Mouse (Mus musculus) forebrain, embryonic 15.5 days (tissue): Measurements from ENCODE around the gene Dip2c. TPM values are rescaled to one million over a fixed set of nuclear protein-coding genes. Genes with fewer than 3 reads are reported as not detected.

Source experiments
- ATAC-seq: fragments of 200-750 bp; cut with Nextera tagmentation; replicated peaks from 2 replicates; pipeline ENCODE4 v1.8.0; 2017; ENCODE audit warnings: mild to moderate bottlenecking, moderate TSS enrichment, moderate library complexity
- H3K27ac ChIP-seq: fragments of 300-500 bp; sonication (generic); replicated peaks from 2 replicates; pipeline ENCODE4 v1.5.1; 2015; ENCODE audit warnings: mild to moderate bottlenecking, inconsistent platforms
- H3K27me3 ChIP-seq: fragments of 300-500 bp; sonication (generic); 2 replicates; pipeline ENCODE4 v1.6.1; 2015; ENCODE audit warnings: inconsistent platforms
- H3K36me3 ChIP-seq: fragments of 300-500 bp; sonication (generic); 2 replicates; pipeline ENCODE4 v1.6.1; 2015; ENCODE audit warnings: mild to moderate bottlenecking, inconsistent platforms
- H3K4me1 ChIP-seq: fragments of 300-500 bp; sonication (generic); 2 replicates; pipeline ENCODE4 v1.6.1; 2015; ENCODE audit warnings: inconsistent platforms
- H3K4me2 ChIP-seq: fragments of 300-500 bp; sonication (generic); replicated peaks from 2 replicates; pipeline ENCODE4 v1.6.1; 2015; ENCODE audit warnings: mild to moderate bottlenecking, inconsistent platforms
- H3K4me3 ChIP-seq: fragments of 300-500 bp; sonication (generic); 2 replicates; pipeline ENCODE4 v1.5.1; 2015; ENCODE audit warnings: mild to moderate bottlenecking, inconsistent platforms
- H3K9ac ChIP-seq: fragments of 300-500 bp; sonication (generic); replicated peaks from 2 replicates; pipeline ENCODE4 v1.6.1; 2015; ENCODE audit warnings: mild to moderate bottlenecking, inconsistent platforms
- H3K9me3 ChIP-seq: fragments of 300-500 bp; sonication (generic); 2 replicates; pipeline ENCODE4 v1.6.1; 2016; ENCODE audit warnings: inconsistent platforms
- WGBS: fragments of 180-500 bp; shearing (Covaris S2); methylation state at CpG from one replicate; pipeline ENCODE4 v1.1.7; 2015; ENCODE audit warnings: mixed read lengths; 5-methylcytosine and 5-hydroxymethylcytosine counted together
- polyA plus RNA-seq: library from polyadenylated mRNA; unstranded; fragments of >200 nt; fragmentation: Nextera tagmentation; extraction: Ambion mirVana; gene quantifications from 2 replicates; pipeline ENCODE4 v1.2.1, GENCODE M21; 2015

Gene Dip2c
- polyA plus RNA-seq, 1 experiment from 2014 or later = 13.0 TPM

- no peaks in the 10 kb centered on the region for H3K36me3 ChIP-seq
- WGBS = 85% methylated on average over 6 of the region's 6 CpGs
- peaks cover 10% of the 10 kb centered on the region; the same call in 1 of the 2 replicates for H3K4me1 ChIP-seq
- H3K9ac ChIP-seq = no peak overlapping the region
- H3K27ac ChIP-seq = no peak overlapping the region
- H3K4me2 ChIP-seq = no peak overlapping the region
- no peak overlapping the region for H3K4me3 ChIP-seq
- no peaks in the 10 kb centered on the region for H3K27me3 ChIP-seq
- ATAC-seq = no peak
- H3K9me3 ChIP-seq = no peaks in the 10 kb centered on the region
Measured at GRCm38 (mm10) chr13:9296285-9296684, 20.0 kb downstream of the Dip2c start.

GRCm38 (mm10) chr13:9297266-9297665, 20.9 kb downstream of the Dip2c start:
- Histone ChIP-seq H3K4me3 (no peak overlapping the region), H3K4me2 (no peak overlapping the region), H3K36me3 (no peaks in the 10 kb centered on the region), H3K27me3 (no peaks in the 10 kb centered on the region), H3K27ac (no peak overlapping the region), H3K9ac (no peak overlapping the region), H3K4me1 (peaks cover 10% of the 10 kb centered on the region; the same call in 1 of the 2 replicates), H3K9me3 (no peaks in the 10 kb centered on the region)
- ATAC-seq = no peak
- WGBS = 75% methylated on average over 3 of the region's 3 CpGs

- Histone ChIP-seq H3K27me3 (no peaks in the 10 kb centered on the region), H3K9ac (no peak overlapping the region), H3K4me2 (no peak overlapping the region), H3K36me3 (no peaks in the 10 kb centered on the region), H3K4me3 (no peak overlapping the region), H3K27ac (no peak overlapping the region), H3K9me3 (no peaks in the 10 kb centered on the region), H3K4me1 (peaks cover 10% of the 10 kb centered on the region; the same call in 1 of the 2 replicates)
- 62% methylated on average over 3 of the region's 3 CpGs for WGBS
- ATAC-seq = no peak
Measured at GRCm38 (mm10) chr13:9297689-9298088, 21.4 kb downstream of the Dip2c start.

- Histone ChIP-seq H3K9ac (no peak overlapping the region), H3K4me1 (0 out of 2 replicates have a peak, but pooled peaks cover 5% of the 10 kb centered on the region), H3K36me3 (no peaks in the 10 kb centered on the region), H3K4me2 (no peak overlapping the region), H3K27me3 (no peaks in the 10 kb centered on the region), H3K4me3 (no peak overlapping the region), H3K27ac (no peak overlapping the region), H3K9me3 (no peaks in the 10 kb centered on the region)
- 69% methylated on average over 2 of the region's 2 CpGs for WGBS
- ATAC-seq = no peak
Measured at GRCm38 (mm10) chr13:9299657-9300056, 23.3 kb downstream of the Dip2c start.

GRCm38 (mm10) chr13:9308863-9309262, 32.5 kb downstream of the Dip2c start:
- 26% methylated on average over 6 of the region's 6 CpGs for WGBS
- H3K9me3 ChIP-seq = no peaks in the 10 kb centered on the region
- H3K4me1 ChIP-seq = peaks cover 4% of the 10 kb centered on the region; the same call in 1 of the 2 replicates
- no peak overlapping the region for H3K4me3 ChIP-seq
- H3K36me3 ChIP-seq = no peaks in the 10 kb centered on the region
- H3K4me2 ChIP-seq = no peak overlapping the region
- ATAC-seq = no peak
- H3K27me3 ChIP-seq = no peaks in the 10 kb centered on the region
- H3K27ac ChIP-seq = no peak overlapping the region
- no peak overlapping the region for H3K9ac ChIP-seq

GRCm38 (mm10) chr13:9310806-9311205, 34.5 kb downstream of the Dip2c start:
- H3K4me2 ChIP-seq = no peak overlapping the region
- no peak overlapping the region for H3K27ac ChIP-seq
- H3K27me3 ChIP-seq = no peaks in the 10 kb centered on the region
- ATAC-seq = no peak
- no peaks in the 10 kb centered on the region for H3K36me3 ChIP-seq
- peaks cover 11% of the 10 kb centered on the region for H3K4me1 ChIP-seq
- 86% methylated on average over 1 of the region's 1 CpGs for WGBS
- H3K9ac ChIP-seq = no peak overlapping the region
- no peak overlapping the region for H3K4me3 ChIP-seq
- H3K9me3 ChIP-seq = no peaks in the 10 kb centered on the region

GRCm38 (mm10) chr13:9312916-9313315, 36.6 kb downstream of the Dip2c start:
- Histone ChIP-seq H3K4me2 (no peak overlapping the region), H3K4me3 (no peak overlapping the region), H3K27me3 (no peaks in the 10 kb centered on the region), H3K4me1 (peaks cover 11% of the 10 kb centered on the region), H3K9ac (no peak overlapping the region), H3K27ac (no peak overlapping the region), H3K36me3 (no peaks in the 10 kb centered on the region), H3K9me3 (no peaks in the 10 kb centered on the region)
- ATAC-seq = no peak

GRCm38 (mm10) chr13:9314099-9314712, 37.9 kb downstream of the Dip2c start:
- Histone ChIP-seq H3K27ac (no peak overlapping the region), H3K36me3 (no peaks in the 10 kb centered on the region), H3K9me3 (no peaks in the 10 kb centered on the region), H3K9ac (no peak overlapping the region), H3K4me3 (no peak overlapping the region), H3K4me1 (peaks cover 11% of the 10 kb centered on the region), H3K27me3 (no peaks in the 10 kb centered on the region), H3K4me2 (no peak overlapping the region)
- WGBS = 46% methylated on average over 2 of the region's 2 CpGs
- ATAC-seq = 0 out of 2 replicates have a peak, but pooled peaks have one; percentile 29

- Histone ChIP-seq H3K36me3 (no peaks in the 10 kb centered on the region), H3K27ac (no peak overlapping the region), H3K4me2 (no peak overlapping the region), H3K4me1 (peaks cover 11% of the 10 kb centered on the region), H3K27me3 (no peaks in the 10 kb centered on the region), H3K9me3 (no peaks in the 10 kb centered on the region), H3K9ac (no peak overlapping the region), H3K4me3 (no peak overlapping the region)
- 57% methylated on average over 4 of the region's 4 CpGs for WGBS
- no peak for ATAC-seq
Measured at GRCm38 (mm10) chr13:9314713-9315112, 38.4 kb downstream of the Dip2c start.

- Histone ChIP-seq H3K27ac (no peak overlapping the region), H3K4me1 (peaks cover 2% of the 10 kb centered on the region; the same call in 1 of the 2 replicates), H3K9ac (no peak overlapping the region), H3K4me3 (no peak overlapping the region), H3K4me2 (no peak overlapping the region), H3K9me3 (no peaks in the 10 kb centered on the region), H3K27me3 (no peaks in the 10 kb centered on the region), H3K36me3 (no peaks in the 10 kb centered on the region)
- no peak for ATAC-seq
- 97% methylated on average over 2 of the region's 2 CpGs for WGBS
Measured at GRCm38 (mm10) chr13:9319745-9320144, 43.4 kb downstream of the Dip2c start.

GRCm38 (mm10) chr13:9325262-9325661, 48.9 kb downstream of the Dip2c start:
- Histone ChIP-seq H3K36me3 (no peaks in the 10 kb centered on the region), H3K4me3 (no peak overlapping the region), H3K27ac (no peak overlapping the region), H3K9me3 (no peaks in the 10 kb centered on the region), H3K4me1 (no peaks in the 10 kb centered on the region), H3K9ac (no peak overlapping the region), H3K4me2 (no peak overlapping the region), H3K27me3 (no peaks in the 10 kb centered on the region)
- no peak for ATAC-seq
- WGBS = 83% methylated on average over 1 of the region's 1 CpGs

GRCm38 (mm10) chr13:9329307-9329915, 53.1 kb downstream of the Dip2c start:
- H3K27me3 ChIP-seq = no peaks in the 10 kb centered on the region
- H3K36me3 ChIP-seq = no peaks in the 10 kb centered on the region
- H3K4me1 ChIP-seq = no peaks in the 10 kb centered on the region
- no peak overlapping the region for H3K4me2 ChIP-seq
- no peaks in the 10 kb centered on the region for H3K9me3 ChIP-seq
- peak; percentile 54; the same call in 1 of the 2 replicates for ATAC-seq
- no peak overlapping the region for H3K4me3 ChIP-seq
- no peak overlapping the region for H3K27ac ChIP-seq
- H3K9ac ChIP-seq = no peak overlapping the region
- 65% methylated on average over 1 of the region's 1 CpGs for WGBS

GRCm38 (mm10) chr13:9333187-9333586, 56.9 kb downstream of the Dip2c start:
- Histone ChIP-seq H3K9me3 (no peaks in the 10 kb centered on the region), H3K4me2 (no peak overlapping the region), H3K4me1 (no peaks in the 10 kb centered on the region), H3K27ac (no peak overlapping the region), H3K27me3 (no peaks in the 10 kb centered on the region), H3K4me3 (no peak overlapping the region), H3K9ac (no peak overlapping the region), H3K36me3 (no peaks in the 10 kb centered on the region)
- no peak for ATAC-seq
